ENCODE assay signal across 21 mouse cellular contexts in the genomic region with DNA sequence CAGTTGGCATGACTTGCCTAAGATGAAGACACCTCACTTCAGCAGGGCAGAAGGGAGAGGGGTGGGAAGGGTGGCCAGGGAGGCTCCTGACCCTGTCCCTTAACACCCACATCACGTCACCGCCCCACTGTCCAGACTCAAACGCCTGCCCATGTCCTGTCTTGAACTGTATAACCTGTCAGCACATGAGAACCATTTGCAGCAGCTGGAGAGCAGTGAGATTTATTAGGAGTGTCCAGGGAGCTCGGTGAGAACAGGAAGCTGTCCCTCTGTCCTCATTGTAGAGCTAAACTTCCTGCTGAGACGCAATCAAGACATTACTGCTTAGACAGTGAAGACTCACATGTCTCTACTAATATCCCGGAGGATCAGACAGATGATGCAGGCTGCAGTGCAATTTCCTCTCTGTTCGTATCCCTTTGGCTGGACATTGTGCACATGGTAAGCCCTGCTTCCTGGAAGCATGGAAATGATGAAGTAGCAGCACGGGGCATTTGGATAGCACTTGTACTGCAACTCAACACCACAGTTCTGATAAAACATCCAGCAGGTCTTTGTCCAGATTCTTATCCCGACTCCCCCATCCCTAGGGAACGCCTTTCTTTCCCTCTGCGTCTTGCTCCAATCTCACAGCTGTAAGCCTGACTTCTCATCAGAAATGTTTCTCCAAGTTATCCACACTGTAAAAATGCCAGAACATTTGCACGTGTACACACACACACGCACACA. TPM values are rescaled to one million over a fixed set of nuclear protein-coding genes. Genes with fewer than 3 reads are reported as not detected.
DNase-seq lines count a peak whose midpoint lies in the region; ATAC-seq and TF ChIP-seq lines count a peak whose summit lies in the region.
"Had no signal": no experiment of that assay in that cellular context is flagged by ENCODE, and none has a peak within 500 bp of the region (broad histone marks: within the 10 kb centered on the region; RNA-seq: fewer than 3 reads in every experiment).

No protein-coding gene starts in this region.

- no peaks in the 10 kb centered on the region for H3K36me3 ChIP-seq in heart, embryonic 12.5 days
- no peaks in the 10 kb centered on the region for H3K36me3 ChIP-seq in lung, postnatal 0 days (ENCODE audit: insufficient read depth, low read length)
- no peaks in the 10 kb centered on the region for H3K36me3 ChIP-seq in kidney, embryonic 16.5 days (ENCODE audit: insufficient read depth, low read length)
- H3K36me3 ChIP-seq in stomach, postnatal 0 days (ENCODE audit: control insufficient read depth, insufficient read depth, low read length) = no peaks in the 10 kb centered on the region
- H3K36me3 ChIP-seq: embryonic facial prominence, embryonic 12.5 days; liver, embryonic 13.5 days had no signal

- no peak overlapping the region for H3K4me3 ChIP-seq in heart, embryonic 12.5 days
- H3K4me3 ChIP-seq in lung, postnatal 0 days (ENCODE audit: low read depth, low read length) = no peak overlapping the region
- no peak overlapping the region for H3K4me3 ChIP-seq in kidney, embryonic 16.5 days (ENCODE audit: low read length)
- H3K4me3 ChIP-seq in stomach, postnatal 0 days (ENCODE audit: low read depth, low read length) = no peak overlapping the region
- H3K4me3 ChIP-seq: embryonic facial prominence, embryonic 12.5 days; liver, embryonic 13.5 days had no signal

- no peak for ATAC-seq in heart, embryonic 12.5 days (ENCODE audit: insufficient number of reproducible peaks, low FRiP score)
- ATAC-seq in lung, postnatal 0 days = peak; percentile 73
- peak; percentile 77 for ATAC-seq in kidney, embryonic 16.5 days (ENCODE audit: low FRiP score, low TSS enrichment)
- no peak for ATAC-seq in stomach, postnatal 0 days (ENCODE audit: low FRiP score, low TSS enrichment)
- ATAC-seq: inflammation-experienced regulatory T-cells, adult 6 months had no signal

- TF ChIP-seq EP300 in lung, postnatal 0 days (IDR thresholded peaks at IDR 0.05) = no peak
- no peak for TF ChIP-seq EP300 in stomach, postnatal 0 days (optimal IDR thresholded peaks at IDR 0.05)

- peaks cover 13% of the 10 kb centered on the region for H3K4me1 ChIP-seq in heart, embryonic 12.5 days (replicated peaks)
- no peaks in the 10 kb centered on the region for H3K4me1 ChIP-seq in lung, postnatal 0 days (ENCODE audit: insufficient read depth, low read depth, low read length)
- H3K4me1 ChIP-seq in kidney, embryonic 16.5 days (ENCODE audit: insufficient read depth, low read length) = peaks cover 11% of the 10 kb centered on the region
- no peaks in the 10 kb centered on the region; the same call in 1 of the 2 replicates for H3K4me1 ChIP-seq in stomach, postnatal 0 days (replicated peaks; ENCODE audit: control insufficient read depth, insufficient read depth)
- H3K4me1 ChIP-seq: liver, embryonic 13.5 days had no signal

- DNase-seq in heart, adult 8-10 months (ENCODE audit: low spot score) = no peak
- DNase-seq in lung, postnatal 0 days (ENCODE audit: low spot score) = peak; percentile 40
- no peak for DNase-seq in lung, postnatal 14 days
- DNase-seq in stomach, postnatal 0 days (ENCODE audit: low spot score) = no peak
- DNase-seq in cerebellum, adult 9-11 months = no peak
- DNase-seq in frontal cortex, postnatal 25 days (ENCODE audit: low spot score in 2 of 2) = no peak
- DNase-seq: adrenal gland, postnatal 36 days; cerebellum, postnatal 36 days; liver, embryonic 13.5 days; thymus, adult 18-20 months had no signal

- peak overlapping the region; percentile 12; the same call in 1 of the 2 replicates for H3K4me2 ChIP-seq in heart, embryonic 12.5 days
- no peak overlapping the region for H3K4me2 ChIP-seq in lung, postnatal 0 days (replicated peaks; ENCODE audit: low read depth, low read length)
- H3K4me2 ChIP-seq in kidney, embryonic 16.5 days (replicated peaks; ENCODE audit: low read depth, low read length) = 0 out of 2 replicates have a peak overlapping the region, but pooled peaks have one; percentile 7
- no peak overlapping the region for H3K4me2 ChIP-seq in stomach, postnatal 0 days (replicated peaks; ENCODE audit: low read depth)
- H3K4me2 ChIP-seq: embryonic facial prominence, embryonic 12.5 days; liver, embryonic 13.5 days had no signal

- H3K27ac ChIP-seq in heart, embryonic 12.5 days (ENCODE audit: poor library complexity, severe bottlenecking) = no peak overlapping the region
- no peak overlapping the region for H3K27ac ChIP-seq in lung, postnatal 0 days (ENCODE audit: low read length)
- peak overlapping the region; percentile 2; the same call in 1 of the 2 replicates for H3K27ac ChIP-seq in kidney, embryonic 16.5 days (ENCODE audit: low read length)
- peak overlapping the region; percentile 8; the same call in 1 of the 2 replicates for H3K27ac ChIP-seq in stomach, postnatal 0 days (replicated peaks)
- H3K27ac ChIP-seq: embryonic facial prominence, embryonic 12.5 days; liver, embryonic 13.5 days had no signal

- no peaks in the 10 kb centered on the region for H3K9me3 ChIP-seq in heart, embryonic 12.5 days (replicated peaks)
- no peaks in the 10 kb centered on the region for H3K9me3 ChIP-seq in lung, postnatal 0 days (ENCODE audit: low read length)
- no peaks in the 10 kb centered on the region for H3K9me3 ChIP-seq in kidney, embryonic 16.5 days (ENCODE audit: low read length)
- no peaks in the 10 kb centered on the region for H3K9me3 ChIP-seq in stomach, postnatal 0 days (ENCODE audit: control insufficient read depth, low read length)
- H3K9me3 ChIP-seq: embryonic facial prominence, embryonic 12.5 days; liver, embryonic 13.5 days had no signal

- no peak for TF ChIP-seq CTCF in lung, postnatal 0 days (IDR thresholded peaks at IDR 0.05)
- no peak for TF ChIP-seq CTCF in stomach, postnatal 0 days (IDR thresholded peaks at IDR 0.05; ENCODE audit: low read depth)

- WGBS in heart, embryonic 12.5 days = 35% methylated on average over 13 of the region's 13 CpGs
- WGBS in lung, postnatal 0 days = 26% methylated on average over 13 of the region's 13 CpGs
- WGBS in kidney, embryonic 16.5 days = 22% methylated on average over 13 of the region's 13 CpGs
- 38% methylated on average over 13 of the region's 13 CpGs for WGBS in stomach, postnatal 0 days

- peaks cover 16% of the 10 kb centered on the region; the same call in 1 of the 2 replicates for H3K27me3 ChIP-seq in heart, embryonic 12.5 days (replicated peaks)
- no peaks in the 10 kb centered on the region for H3K27me3 ChIP-seq in lung, postnatal 0 days (replicated peaks; ENCODE audit: insufficient read depth, low read length)
- H3K27me3 ChIP-seq in kidney, embryonic 16.5 days (ENCODE audit: insufficient read depth, low read length) = no peaks in the 10 kb centered on the region
- no peaks in the 10 kb centered on the region for H3K27me3 ChIP-seq in stomach, postnatal 0 days (ENCODE audit: control insufficient read depth, insufficient read depth, low read length)
- H3K27me3 ChIP-seq: embryonic facial prominence, embryonic 12.5 days; liver, embryonic 13.5 days had no signal

- no peak overlapping the region for H3K9ac ChIP-seq in heart, embryonic 12.5 days
- H3K9ac ChIP-seq in lung, postnatal 0 days (replicated peaks; ENCODE audit: low read depth) = no peak overlapping the region
- H3K9ac ChIP-seq in kidney, embryonic 16.5 days (replicated peaks; ENCODE audit: low read length) = no peak overlapping the region
- H3K9ac ChIP-seq in stomach, postnatal 0 days (ENCODE audit: low read length) = no peak overlapping the region
- H3K9ac ChIP-seq: embryonic facial prominence, embryonic 12.5 days; liver, embryonic 13.5 days had no signal

RNA-seq across cellular contexts. Expression of a gene that starts 25.5 kb away (rescaled TPM):
- polyA plus RNA-seq in heart, embryonic 12.5 days (2016; fragmentation: Nextera tagmentation; extraction: Ambion mirVana) = 1,106 and 1,125 TPM in 2 replicates
- total RNA-seq in heart, adult 8-10 months (2022) = 100 to 1,000 TPM; 594 to 696 (median 662) TPM
- polyA plus RNA-seq in lung, postnatal 0 days (2015; fragmentation: Nextera tagmentation; extraction: Ambion mirVana) = 2,028 and 2,237 TPM in 2 replicates
- 1,455 and 1,531 TPM in 2 replicates for polyA plus RNA-seq in kidney, embryonic 16.5 days (2015; fragmentation: Nextera tagmentation; extraction: Ambion mirVana)
- 2,096 and 2,231 TPM in 2 replicates for polyA plus RNA-seq in stomach, postnatal 0 days (2015; fragmentation: Nextera tagmentation; extraction: Ambion mirVana)

RNA-seq across cellular contexts. Expression of a gene that starts 36.2 kb away (rescaled TPM):
- not detected in 2 replicates for polyA plus RNA-seq in heart, embryonic 12.5 days (2016; fragmentation: Nextera tagmentation; extraction: Ambion mirVana)
- total RNA-seq in heart, adult 8-10 months (2022) = not detected
- not detected in 2 replicates for polyA plus RNA-seq in lung, postnatal 0 days (2015; fragmentation: Nextera tagmentation; extraction: Ambion mirVana)
- polyA plus RNA-seq in kidney, embryonic 16.5 days (2015; fragmentation: Nextera tagmentation; extraction: Ambion mirVana) = 0.05 TPM in 1 of 2 replicates, not detected in the other
- not detected in 2 replicates for polyA plus RNA-seq in stomach, postnatal 0 days (2015; fragmentation: Nextera tagmentation; extraction: Ambion mirVana)
- total RNA-seq: adrenal gland, postnatal 36 days; gastrocnemius, adult 18-20 months; hematopoietic stem cell, adult 5-6 weeks; layer of hippocampus, postnatal 10 days; left cerebral cortex, postnatal 25 days; megakaryocyte-erythroid progenitor cell, adult 5-6 weeks; MEL had no signal
- polyA plus RNA-seq: embryonic facial prominence, embryonic 12.5 days; forebrain, embryonic 11.5 days; liver, embryonic 13.5 days had no signal

Comparison
In these comparisons a context has a peak if more than half of its experiments do, and no peak if none do; other contexts are left out.
1. ATAC-seq: peak in lung, postnatal 0 days (single experiment) and kidney, embryonic 16.5 days (single experiment); none in heart, embryonic 12.5 days (single experiment) and stomach, postnatal 0 days (single experiment).
2. H3K27ac ChIP-seq: peak in kidney, embryonic 16.5 days (single experiment) and stomach, postnatal 0 days (single experiment); none in heart, embryonic 12.5 days (single experiment) and lung, postnatal 0 days (single experiment).
3. H3K4me2 ChIP-seq: peak in heart, embryonic 12.5 days (single experiment) and kidney, embryonic 16.5 days (single experiment); none in lung, postnatal 0 days (single experiment) and stomach, postnatal 0 days (single experiment).